Mouse (Mus musculus) limb, embryonic 11.5 days (tissue): ENCODE measurements around the gene Ctdnep1. TPM values are rescaled to one million over a fixed set of nuclear protein-coding genes. Genes with fewer than 3 reads are reported as not detected.

Source experiments
- ATAC-seq: fragments of 200-750 bp; cut with Nextera tagmentation; 2 replicates; pipeline ENCODE4 v1.8.0; 2017; ENCODE audit warnings: low read depth; ENCODE audit not compliant: insufficient number of reproducible peaks, low FRiP score, low TSS enrichment
- DNase-seq: peaks from one replicate; pipeline ENCODE4 v3.0.0-alpha.2; 2015; ENCODE audit warnings: low spot score
- H3K27ac ChIP-seq: fragments of 300-500 bp; sonication (generic); replicated peaks from 2 replicates; pipeline ENCODE4 v1.5.1; 2014; ENCODE audit warnings: low read depth, mild to moderate bottlenecking, low read length
- H3K27me3 ChIP-seq: fragments of 300-500 bp; sonication (generic); 2 replicates; pipeline ENCODE4 v1.6.1; 2014; ENCODE audit warnings: mild to moderate bottlenecking, low read length, mixed read lengths; ENCODE audit not compliant: control insufficient read depth, insufficient read depth
- H3K36me3 ChIP-seq: fragments of 300-500 bp; sonication (generic); 2 replicates; pipeline ENCODE4 v1.6.1; 2014; ENCODE audit warnings: mild to moderate bottlenecking, low read length, moderate library complexity, mixed read lengths; ENCODE audit not compliant: control insufficient read depth, insufficient read depth
- H3K4me1 ChIP-seq: fragments of 300-500 bp; sonication (generic); 2 replicates; pipeline ENCODE4 v1.6.1; 2014; ENCODE audit warnings: low read length, mixed read lengths; ENCODE audit not compliant: control insufficient read depth, insufficient read depth
- H3K4me2 ChIP-seq: fragments of 300-500 bp; sonication (generic); 2 replicates; pipeline ENCODE4 v1.6.1; 2014; ENCODE audit warnings: low read depth, mild to moderate bottlenecking, moderate library complexity; ENCODE audit not compliant: severe bottlenecking
- H3K4me3 ChIP-seq: fragments of 300-500 bp; sonication (generic); 2 replicates; pipeline ENCODE4 v1.5.1; 2014; ENCODE audit warnings: low read depth, low read length
- H3K9ac ChIP-seq: fragments of 300-500 bp; sonication (generic); 2 replicates; pipeline ENCODE4 v1.6.1; 2014; ENCODE audit warnings: mild to moderate bottlenecking, low read length
- H3K9me3 ChIP-seq: fragments of 300-500 bp; sonication (generic); 2 replicates; pipeline ENCODE4 v1.6.1; 2016; ENCODE audit warnings: low read length; ENCODE audit not compliant: control insufficient read depth
- WGBS: fragments of 180-500 bp; shearing (Covaris S2); extraction: QIAGEN DNeasy Blood & Tissue Kit; methylation state at CpG from one replicate; pipeline ENCODE4 v1.1.7; 2014; 5-methylcytosine and 5-hydroxymethylcytosine counted together
- microRNA counts: library from miRNA; unstranded; fragments of <30 nt; microRNA quantifications from one replicate; lab custom pipeline; 2016
- microRNA-seq: library from miRNA; unstranded; fragments of <30 nt; microRNA quantifications from one replicate; pipeline ENCODE4, GENCODE M21; 2016
- polyA plus RNA-seq: library from polyadenylated mRNA; unstranded; fragments of >200 nt; fragmentation: Nextera tagmentation; extraction: Ambion mirVana; gene quantifications from 2 replicates; pipeline ENCODE4 v1.2.1, GENCODE M21; 2014

Gene Ctdnep1
- polyA plus RNA-seq, 1 experiment from 2014 or later = 27.6 TPM

DNA sequence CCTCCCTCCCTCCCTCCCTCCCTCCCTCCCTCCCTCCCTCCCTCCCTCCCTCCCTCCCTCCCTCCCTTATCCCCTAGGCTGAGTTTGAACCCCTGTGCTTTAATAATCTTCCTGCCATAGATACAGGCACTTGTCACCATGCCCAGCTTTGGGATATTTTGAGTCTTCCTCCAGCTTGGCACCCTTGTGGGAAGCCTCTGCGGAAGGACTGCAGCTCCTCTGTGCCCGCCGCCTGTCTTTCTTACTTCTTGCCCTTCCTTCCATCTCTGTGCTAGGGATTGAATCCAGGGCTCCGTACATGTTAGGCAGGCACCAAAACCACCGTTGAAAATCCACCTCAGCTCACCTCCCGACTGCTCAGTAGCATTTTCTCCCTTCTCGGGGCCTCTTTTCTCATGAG lies 59.2 kb downstream of the Ctdnep1 start:
- no peaks in the 10 kb centered on the region for H3K4me1 ChIP-seq
- DNase-seq (no peak), ATAC-seq (no peak)
- H3K36me3 ChIP-seq = peaks cover 6% of the 10 kb centered on the region
- no peak overlapping the region for H3K9ac ChIP-seq
- no peak overlapping the region for H3K4me3 ChIP-seq
- no peak overlapping the region for H3K4me2 ChIP-seq
- H3K27ac ChIP-seq = no peak overlapping the region
- no peaks in the 10 kb centered on the region for H3K9me3 ChIP-seq
- no peaks in the 10 kb centered on the region for H3K27me3 ChIP-seq
- WGBS = 88% methylated on average over 7 of the region's 7 CpGs

MicroRNA genes within 50 kb of the gene (microRNA counts, 519-probe panel; counts per million panel counts)
- microRNA mmu-miR-324-3p (lab: Ali Mortazavi, UCI) (not detected), microRNA mmu-miR-324-5p (lab: Ali Mortazavi, UCI) (4,203 counts per million, percentile 62 among the panel's probes with 10 or more counts)

Small RNAs within 50 kb of the gene (microRNA-seq; reads per million reads assigned to microRNA genes)
- gene Gm44349 (not detected), gene Mir324 (4,816 reads per million, percentile 89 among the genes with 10 or more reads in this experiment)

Other genes with a start within 250 kb of the Ctdnep1 start
- gene Polr2a, start 222.5 kb upstream of the Ctdnep1 start, polyA plus RNA-seq = 64.0 and 78.3 TPM in 2 replicates
- gene Slc35g3, start 219.2 kb upstream of the Ctdnep1 start, polyA plus RNA-seq = 0.09 TPM in 1 of 2 replicates, not detected in the other
- 0.96 and 1.1 TPM in 2 replicates for gene Zbtb4, start 215.2 kb upstream of the Ctdnep1 start, polyA plus RNA-seq
- 4.3 and 4.4 TPM in 2 replicates for gene Chrnb1, start 185.2 kb upstream of the Ctdnep1 start, polyA plus RNA-seq
- 0.36 and 0.67 TPM in 2 replicates for gene Fgf11, start 179.3 kb upstream of the Ctdnep1 start, polyA plus RNA-seq
- 1.8 and 2.0 TPM in 2 replicates for gene Tmem102, start 175.5 kb upstream of the Ctdnep1 start, polyA plus RNA-seq
- gene Gm39566, start 165.9 kb upstream of the Ctdnep1 start, polyA plus RNA-seq = not detected in 2 replicates
- gene Spem2, start 162.7 kb upstream of the Ctdnep1 start, polyA plus RNA-seq = not detected in 2 replicates
- 0.15 and 0.18 TPM in 2 replicates for gene Spem1, start 159.0 kb upstream of the Ctdnep1 start, polyA plus RNA-seq
- 5.8 and 6.2 TPM in 2 replicates for gene Nlgn2, start 143.4 kb upstream of the Ctdnep1 start, polyA plus RNA-seq
- gene Tmem256, start 142.6 kb upstream of the Ctdnep1 start, polyA plus RNA-seq = 285 and 304 TPM in 2 replicates
- gene Plscr3, start 134.8 kb upstream of the Ctdnep1 start, polyA plus RNA-seq = 115 TPM in 2 replicates
- 0.89 and 1.2 TPM in 2 replicates for gene Tnk1, start 122.4 kb upstream of the Ctdnep1 start, polyA plus RNA-seq
- not detected in 2 replicates for gene Tmem95, start 103.1 kb upstream of the Ctdnep1 start, polyA plus RNA-seq
- 3.7 and 4.3 TPM in 2 replicates for gene Kctd11, start 99.8 kb upstream of the Ctdnep1 start, polyA plus RNA-seq
- gene Acap1, start 85.6 kb upstream of the Ctdnep1 start, polyA plus RNA-seq = 0.72 and 0.78 TPM in 2 replicates
- 24.8 and 26.5 TPM in 2 replicates for gene 2810408A11Rik, start 80.2 kb upstream of the Ctdnep1 start, polyA plus RNA-seq
- gene Neurl4, start 80.1 kb upstream of the Ctdnep1 start, polyA plus RNA-seq = 15.3 and 15.5 TPM in 2 replicates
- 90.8 and 94.0 TPM in 2 replicates for gene Gps2, start 67.3 kb upstream of the Ctdnep1 start, polyA plus RNA-seq
- 2,284 and 2,370 TPM in 2 replicates for gene Eif5a, start 59.2 kb upstream of the Ctdnep1 start, polyA plus RNA-seq
- 11.2 and 11.3 TPM in 2 replicates for gene Ybx2, start 45.4 kb upstream of the Ctdnep1 start, polyA plus RNA-seq
- gene Slc2a4, start 33.0 kb upstream of the Ctdnep1 start, polyA plus RNA-seq = 21.0 and 22.7 TPM in 2 replicates
- gene Cldn7, start 16.4 kb upstream of the Ctdnep1 start, polyA plus RNA-seq = 12.7 and 13.2 TPM in 2 replicates
- gene Elp5, start 1.4 kb downstream of the Ctdnep1 start, polyA plus RNA-seq = 148 and 151 TPM in 2 replicates
- 397 and 432 TPM in 2 replicates for gene Gabarap, start 10.0 kb downstream of the Ctdnep1 start, polyA plus RNA-seq
- gene Phf23, start 14.6 kb downstream of the Ctdnep1 start, polyA plus RNA-seq = 56.1 and 64.9 TPM in 2 replicates
- gene Dvl2, start 19.4 kb downstream of the Ctdnep1 start, polyA plus RNA-seq = 47.3 and 52.0 TPM in 2 replicates
- 52.9 and 53.5 TPM in 2 replicates for gene Acadvl, start 34.3 kb downstream of the Ctdnep1 start, polyA plus RNA-seq
- gene Dlg4, start 35.8 kb downstream of the Ctdnep1 start, polyA plus RNA-seq = 10.0 and 10.8 TPM in 2 replicates
- 1.0 and 1.6 TPM in 2 replicates for gene Asgr1, start 72.9 kb downstream of the Ctdnep1 start, polyA plus RNA-seq
- not detected in 2 replicates for gene Asgr2, start 111.5 kb downstream of the Ctdnep1 start, polyA plus RNA-seq
- 0.21 TPM in 1 of 2 replicates, not detected in the other for gene Mgl2, start 149.2 kb downstream of the Ctdnep1 start, polyA plus RNA-seq
- gene Clec10a, start 175.0 kb downstream of the Ctdnep1 start, polyA plus RNA-seq = not detected in 2 replicates
- gene Slc16a11, start 231.6 kb downstream of the Ctdnep1 start, polyA plus RNA-seq = 0.21 and 0.67 TPM in 2 replicates
- gene Slc16a13, start 239.9 kb downstream of the Ctdnep1 start, polyA plus RNA-seq = 17.0 and 17.8 TPM in 2 replicates
- gene Bcl6b, start 248.6 kb downstream of the Ctdnep1 start, polyA plus RNA-seq = 7.3 and 7.5 TPM in 2 replicates